19 mouse cellular contexts compared by ENCODE assay signal in the genomic region with DNA sequence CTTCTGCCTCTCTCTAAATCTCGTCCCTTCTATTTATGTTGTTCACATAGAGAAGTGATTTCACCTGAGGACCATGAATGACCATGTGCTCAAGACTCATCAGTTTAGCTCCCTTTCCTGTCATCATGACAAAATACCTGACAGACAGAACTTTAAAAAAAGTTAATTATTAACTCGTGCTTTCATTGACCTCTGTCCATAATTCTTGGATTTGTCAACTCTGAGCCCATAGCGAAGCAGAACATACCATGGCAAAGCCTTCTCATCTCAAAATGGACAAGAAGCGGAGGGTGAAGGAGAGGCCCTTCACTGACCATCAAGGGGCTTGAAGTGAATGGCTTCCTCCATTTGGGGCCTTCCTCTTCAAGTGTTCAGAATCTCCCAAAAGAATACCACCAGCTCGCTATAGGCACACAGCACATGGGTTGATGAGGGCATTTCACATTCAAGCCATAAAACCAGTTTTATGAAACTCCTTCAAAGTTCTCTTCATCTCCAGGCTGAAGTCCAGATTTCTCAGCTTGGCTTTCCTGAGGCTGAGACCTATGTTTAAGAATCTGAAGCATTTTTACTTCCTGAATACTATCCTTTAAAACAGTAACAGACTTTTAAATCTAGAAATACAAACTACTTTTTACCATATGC.
"Had no signal": no experiment of that assay in that cellular context is flagged by ENCODE, and none has a peak within 500 bp of the region (broad histone marks: within the 10 kb centered on the region; RNA-seq: fewer than 3 reads in every experiment).

No protein-coding gene starts in this region.

- DNase-seq: lung, adult 18-20 months; lung, embryonic 14.5 days; lung, postnatal 10 days; lung, postnatal 4 days; midbrain, embryonic 14.5 days; retina, postnatal 1 day; right cerebral cortex, adult 18-20 months; right cerebral cortex, postnatal 25 days; thymus, adult 2 months; thymus, postnatal 25 days; thymus, postnatal 4 days had no signal

- H3K27ac ChIP-seq: midbrain, embryonic 10.5 days; midbrain, embryonic 12.5 days; neural tube, embryonic 13.5 days; neural tube, embryonic 15.5 days; stomach, embryonic 15.5 days; stomach, postnatal 0 days had no signal

- H3K4me3 ChIP-seq: midbrain, embryonic 10.5 days; midbrain, embryonic 12.5 days; myocyte; neural tube, embryonic 13.5 days; neural tube, embryonic 15.5 days; stomach, embryonic 15.5 days had no signal

- H3K9ac ChIP-seq: lung, embryonic 14.5 days; midbrain, embryonic 12.5 days; neural tube, embryonic 13.5 days; neural tube, embryonic 15.5 days; stomach, embryonic 15.5 days had no signal

- ATAC-seq: midbrain, embryonic 16.5 days had no signal

- H3K4me2 ChIP-seq: lung, embryonic 14.5 days; midbrain, embryonic 12.5 days; neural tube, embryonic 13.5 days; neural tube, embryonic 15.5 days; stomach, embryonic 15.5 days had no signal

- H3K36me3 ChIP-seq: midbrain, embryonic 10.5 days; midbrain, embryonic 12.5 days; neural tube, embryonic 13.5 days; neural tube, embryonic 15.5 days; stomach, embryonic 15.5 days had no signal

- H3K4me1 ChIP-seq: midbrain, embryonic 10.5 days; midbrain, embryonic 12.5 days; neural tube, embryonic 13.5 days; neural tube, embryonic 15.5 days; stomach, embryonic 15.5 days had no signal

- H3K9me3 ChIP-seq: midbrain, embryonic 10.5 days; midbrain, embryonic 12.5 days; neural tube, embryonic 13.5 days; neural tube, embryonic 15.5 days; stomach, embryonic 15.5 days had no signal

- H3K27me3 ChIP-seq: midbrain, embryonic 12.5 days; neural tube, embryonic 13.5 days; neural tube, embryonic 15.5 days; stomach, embryonic 15.5 days had no signal
